Comparison of ENCODE assay signal across 15 mouse cellular contexts in genomic region chr3:99499980-99500379, GRCm38 (mm10).
A peak's percentile ranks its signal among the peaks of the same experiment; 100 is the strongest.
DNase-seq lines count a peak whose midpoint lies in the region; ATAC-seq and TF ChIP-seq lines count a peak whose summit lies in the region.
"Had no signal": no experiment of that assay in that cellular context is flagged by ENCODE, and none has a peak within 500 bp of the region (broad histone marks: within the 10 kb centered on the region; RNA-seq: fewer than 3 reads in every experiment).

No protein-coding gene starts in this region.

- no peaks in the 10 kb centered on the region for H3K4me1 ChIP-seq in heart, embryonic 12.5 days (replicated peaks)
- no peaks in the 10 kb centered on the region for H3K4me1 ChIP-seq in forebrain, postnatal 0 days (ENCODE audit: insufficient read depth)
- H3K4me1 ChIP-seq: embryonic facial prominence, embryonic 12.5 days; forebrain, embryonic 12.5 days; limb, embryonic 13.5 days; lung, embryonic 15.5 days had no signal

- no peaks in the 10 kb centered on the region for H3K36me3 ChIP-seq in heart, embryonic 12.5 days
- no peaks in the 10 kb centered on the region for H3K36me3 ChIP-seq in forebrain, postnatal 0 days (ENCODE audit: insufficient read depth)
- H3K36me3 ChIP-seq: embryonic facial prominence, embryonic 12.5 days; forebrain, embryonic 12.5 days; limb, embryonic 13.5 days; lung, embryonic 15.5 days had no signal

- TF ChIP-seq CTCF in forebrain, postnatal 0 days (IDR thresholded peaks at IDR 0.05; ENCODE audit: low read depth), result no peak

- H3K4me2 ChIP-seq in heart, embryonic 12.5 days, result no peak overlapping the region
- no peak overlapping the region for H3K4me2 ChIP-seq in forebrain, postnatal 0 days (ENCODE audit: low read depth)
- H3K4me2 ChIP-seq: embryonic facial prominence, embryonic 12.5 days; forebrain, embryonic 12.5 days; hindbrain, embryonic 14.5 days; limb, embryonic 13.5 days; lung, embryonic 15.5 days had no signal

- H3K9ac ChIP-seq in heart, embryonic 12.5 days, result no peak overlapping the region
- H3K9ac ChIP-seq in forebrain, postnatal 0 days, result no peak overlapping the region
- H3K9ac ChIP-seq: embryonic facial prominence, embryonic 12.5 days; forebrain, embryonic 12.5 days; hindbrain, embryonic 14.5 days; limb, embryonic 13.5 days; lung, embryonic 15.5 days had no signal

- H3K4me3 ChIP-seq in heart, embryonic 12.5 days, result no peak overlapping the region
- H3K4me3 ChIP-seq in forebrain, postnatal 0 days (ENCODE audit: low read depth, low read length), result no peak overlapping the region
- H3K4me3 ChIP-seq: embryonic facial prominence, embryonic 12.5 days; forebrain, embryonic 12.5 days; heart, adult 2 months; limb, embryonic 13.5 days; lung, embryonic 15.5 days had no signal

- no peak overlapping the region for H3K27ac ChIP-seq in heart, embryonic 12.5 days (ENCODE audit: poor library complexity, severe bottlenecking)
- H3K27ac ChIP-seq in forebrain, postnatal 0 days (ENCODE audit: low read depth, low read length), result no peak overlapping the region
- H3K27ac ChIP-seq: embryonic facial prominence, embryonic 12.5 days; forebrain, embryonic 12.5 days; heart, adult 2 months; hindbrain, embryonic 14.5 days; limb, embryonic 13.5 days; lung, embryonic 15.5 days had no signal

- 75% methylated on average over 14 of the region's 14 CpGs for whole genome bisulfite sequencing in heart, embryonic 12.5 days
- WGBS in forebrain, postnatal 0 days, result 93% methylated on average over 14 of the region's 14 CpGs

- no peaks in the 10 kb centered on the region for H3K9me3 ChIP-seq in heart, embryonic 12.5 days (replicated peaks)
- H3K9me3 ChIP-seq in forebrain, postnatal 0 days (ENCODE audit: low read length), result no peaks in the 10 kb centered on the region
- H3K9me3 ChIP-seq: embryonic facial prominence, embryonic 12.5 days; forebrain, embryonic 12.5 days; limb, embryonic 13.5 days; lung, embryonic 15.5 days had no signal

- no peaks in the 10 kb centered on the region for H3K27me3 ChIP-seq in heart, embryonic 12.5 days (replicated peaks)
- no peaks in the 10 kb centered on the region for H3K27me3 ChIP-seq in forebrain, postnatal 0 days (ENCODE audit: insufficient read depth, low read length)
- H3K27me3 ChIP-seq: embryonic facial prominence, embryonic 12.5 days; forebrain, embryonic 12.5 days; limb, embryonic 13.5 days; lung, embryonic 15.5 days had no signal

- intact Hi-C loops in heart, postnatal 14 days (cut with DNase I), result no loop called here

- ATAC-seq in heart, embryonic 12.5 days (ENCODE audit: insufficient number of reproducible peaks, low FRiP score), result no peak
- ATAC-seq in megakaryocyte progenitor cell, adult 5-6 weeks (replicated peaks; ENCODE audit: poor library complexity), result peak; percentile 64; the same call in 1 of the 2 replicates
- ATAC-seq in forebrain, postnatal 0 days, result no peak
- ATAC-seq: activated CD4-positive, CD25-positive, alpha-beta regulatory T cell, adult 4 months had no signal

- DNase-seq in adrenal gland, adult 2 months, result peak; percentile 5
- DNase-seq in adrenal gland, postnatal 4 days (ENCODE audit: low spot score in 2 of 2), result no peak
- peak; percentile 2 to 3 for DNase-seq in heart, postnatal 14 days
- DNase-seq in right cerebral cortex, postnatal 10 days (ENCODE audit: low spot score in 2 of 2), result peak; percentile 22 to 27
- no peak for DNase-seq in right cerebral cortex, postnatal 36 days (ENCODE audit: low spot score in 2 of 2)
- DNase-seq in forebrain, postnatal 0 days, result no peak

Comparison
In these comparisons a context has a peak if more than half of its experiments do, and no peak if none do; other contexts are left out.
1. DNase-seq: peak in adrenal gland, adult 2 months (single experiment), heart, postnatal 14 days (2 of 2) and right cerebral cortex, postnatal 10 days (2 of 2); none in adrenal gland, postnatal 4 days (0 of 2), right cerebral cortex, postnatal 36 days (0 of 2) and forebrain, postnatal 0 days (single experiment).